Mouse (Mus musculus): ENCODE measurements around the gene Zfp956.

DNA sequence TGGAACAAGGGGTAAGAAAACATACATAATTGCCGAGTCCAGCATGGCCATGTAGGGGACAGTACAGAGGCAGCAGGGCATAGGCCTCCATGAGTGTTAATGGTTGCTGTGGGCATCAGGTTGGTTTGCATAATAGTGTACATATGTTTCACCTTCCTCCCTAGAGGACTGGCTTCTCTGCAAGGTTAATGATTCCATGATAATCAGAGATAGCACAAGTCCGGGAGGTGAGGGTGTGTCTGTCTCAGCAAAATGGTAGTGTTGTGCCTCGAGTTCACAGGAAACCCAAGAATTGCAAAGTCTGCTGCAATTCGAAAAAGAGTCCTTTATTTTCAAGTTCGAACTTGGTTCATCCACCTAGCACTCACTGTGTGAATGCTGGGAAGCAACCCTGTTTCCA is 36.1 kb upstream of the Zfp956 start:
- TF ChIP-seq TCF12 (IDR thresholded peaks at IDR 0.05; ENCODE audit: low read depth, low read length) (no peak), UBTF (IDR thresholded peaks at IDR 0.05; ENCODE audit: borderline replicate concordance, insufficient read depth, low read depth, low read length) (no peak)
